Mouse (Mus musculus): ENCODE measurements at regions not wholly inside any gene's neighbourhood (a gene's known extent, or its start where the extent isn't known, plus 50 kb on each side); places are given as distances from the start of the nearest gene placed in this dataset.

DNA sequence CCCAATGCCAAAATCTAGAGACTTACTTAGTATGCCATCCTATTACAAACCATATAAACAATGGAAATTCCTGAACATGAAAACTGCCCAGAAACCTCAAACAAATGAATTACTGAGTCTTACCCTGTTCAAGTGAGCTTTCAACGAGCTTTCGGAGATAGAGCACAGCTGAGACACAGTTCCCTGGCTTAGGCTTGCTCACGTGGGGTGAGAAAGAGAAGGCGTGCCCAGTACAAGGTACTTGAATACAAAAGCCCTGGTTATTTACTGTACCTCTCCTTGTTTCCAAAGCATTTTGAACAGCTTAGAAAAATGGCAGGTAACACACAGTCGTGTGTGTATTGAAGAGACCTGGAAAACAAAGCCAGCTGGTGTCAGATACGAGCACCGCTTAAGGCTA lies 191.8 kb upstream of the Sox9 start:
- no peak for DNase-seq (ENCODE audit: low spot score in 2 of 2)

DNA sequence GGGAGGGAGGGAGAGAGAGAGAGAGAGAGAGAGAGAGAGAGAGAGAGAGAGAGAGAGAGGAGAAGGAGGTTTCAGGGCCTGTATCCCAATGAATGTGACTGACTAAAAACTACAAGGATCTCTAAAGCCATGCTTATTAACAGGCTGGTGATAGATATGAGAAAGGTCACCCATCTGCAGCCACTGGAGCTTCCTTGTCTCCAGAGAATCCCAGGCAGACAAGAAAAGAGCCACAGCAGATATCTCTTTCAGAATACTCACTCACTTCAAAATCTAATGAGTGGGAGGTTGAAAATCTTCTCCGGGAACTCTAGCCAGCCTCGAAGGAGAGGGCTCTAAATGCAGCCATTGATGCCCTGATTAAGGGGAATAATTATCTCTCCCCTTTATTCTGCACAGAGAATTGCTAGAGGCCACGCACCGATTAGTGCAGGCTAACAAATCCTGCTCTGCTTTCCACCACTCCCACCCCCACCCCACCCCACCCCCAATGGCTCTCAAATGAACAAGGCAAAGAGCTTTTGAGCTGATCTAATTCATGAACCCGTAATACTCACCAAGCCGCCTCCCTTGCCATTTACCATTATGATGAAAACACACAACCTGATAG lies 189.5 kb upstream of the Sox9 start:
- DNase-seq (ENCODE audit: low spot score in 2 of 2): no peak

DNA sequence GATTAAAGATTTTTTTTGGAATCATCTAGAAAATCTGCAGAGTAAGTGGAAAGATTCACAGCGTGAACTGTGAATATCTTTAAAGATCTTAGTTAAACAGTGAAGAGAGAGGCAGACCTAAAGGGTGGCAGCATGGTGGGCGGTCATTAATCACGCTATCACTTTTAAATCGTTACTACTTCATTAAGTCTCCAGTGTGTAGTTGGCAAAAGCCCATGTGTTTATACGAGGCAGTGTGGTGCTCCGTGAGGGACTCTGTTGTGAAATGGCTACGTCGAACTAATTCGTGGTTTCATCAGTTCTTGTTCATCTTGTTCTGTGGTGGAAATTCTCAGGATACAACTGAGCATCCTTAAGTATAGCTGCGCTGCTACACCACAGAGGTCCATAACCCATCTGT lies 188.2 kb upstream of the Sox9 start:
- DNase-seq (ENCODE audit: low spot score in 2 of 2): no peak

DNA sequence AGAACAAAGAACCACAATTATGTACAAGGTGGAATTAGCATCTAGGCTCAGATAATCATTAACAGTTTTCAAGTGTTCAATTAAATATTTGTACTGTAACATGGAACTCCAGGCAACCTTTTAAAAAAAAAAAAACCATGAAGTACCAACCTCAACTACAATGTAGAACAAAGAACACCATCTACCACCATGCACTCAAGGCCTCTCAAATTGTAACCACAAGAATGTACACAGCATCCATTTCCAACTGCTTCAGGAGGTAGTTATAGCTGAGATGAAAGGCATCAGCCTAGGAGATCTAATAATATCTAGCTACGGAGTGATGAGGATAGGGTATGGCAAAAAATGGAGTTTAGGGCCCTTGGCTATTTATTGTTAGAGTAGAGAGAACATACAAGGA lies 174.7 kb upstream of the Sox9 start:
- no peak for DNase-seq (ENCODE audit: low spot score in 2 of 2)

DNA sequence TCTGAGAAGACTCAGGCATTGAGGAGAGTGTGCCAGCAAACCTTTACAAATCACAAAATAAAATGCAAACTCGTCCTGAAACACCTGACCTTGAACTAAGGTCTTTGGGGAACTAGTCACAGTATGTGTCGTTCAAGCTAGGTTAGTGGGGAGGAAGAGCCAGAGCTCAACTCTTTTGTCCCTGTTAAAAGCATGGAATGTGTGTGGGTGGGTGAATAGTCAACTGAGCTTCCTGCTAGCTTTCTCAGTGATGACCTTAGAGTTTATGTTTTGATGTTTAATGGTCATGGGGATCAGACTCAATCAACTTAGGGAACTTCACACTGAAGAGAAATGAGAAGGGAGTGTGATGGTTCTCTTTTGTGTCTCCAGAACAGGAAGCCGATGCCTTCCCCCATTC lies 172.7 kb upstream of the Sox9 start:
- DNase-seq (ENCODE audit: low spot score in 2 of 2): no peak

DNA sequence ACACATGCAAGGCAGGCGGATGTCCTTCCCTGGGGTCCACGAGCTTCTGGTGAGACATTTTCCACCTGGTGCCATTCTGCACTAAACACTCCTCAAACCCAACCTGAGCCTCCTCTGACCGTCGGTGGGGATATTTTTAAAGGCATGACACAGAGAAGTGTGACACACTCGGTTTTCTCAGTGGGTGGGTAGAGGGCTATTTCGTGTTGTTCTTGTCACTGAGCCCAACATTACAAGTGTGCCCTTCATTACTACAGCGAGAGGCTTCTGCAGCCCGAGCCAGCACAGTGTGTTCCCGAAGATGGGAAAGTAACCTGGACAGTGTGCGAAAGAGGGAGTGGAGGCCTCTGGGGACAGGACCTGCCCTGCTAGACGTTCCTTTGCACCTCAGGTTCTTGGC lies 171.0 kb upstream of the Sox9 start:
- no peak for DNase-seq (ENCODE audit: low spot score in 2 of 2)

DNA sequence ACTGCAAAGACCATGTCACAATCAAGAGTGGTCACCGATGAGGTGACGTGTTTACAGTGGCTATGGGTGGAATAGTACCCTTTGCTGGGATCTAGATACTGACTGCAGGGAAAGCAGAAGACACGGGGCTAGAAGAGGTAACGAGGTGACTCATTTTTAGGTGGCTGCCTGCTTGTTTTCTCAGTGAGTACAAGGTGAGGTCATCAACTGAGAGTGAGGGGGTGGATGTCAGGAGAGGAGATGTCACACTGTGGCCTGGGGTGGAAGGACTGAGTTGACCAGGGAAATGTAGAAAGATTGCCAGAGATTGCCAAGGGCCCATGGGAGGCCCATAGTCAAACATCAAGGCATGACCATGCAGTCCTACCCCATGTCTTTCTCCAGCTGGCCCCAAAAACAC lies 166.4 kb upstream of the Sox9 start:
- no peak for DNase-seq (ENCODE audit: low spot score in 2 of 2)

DNA sequence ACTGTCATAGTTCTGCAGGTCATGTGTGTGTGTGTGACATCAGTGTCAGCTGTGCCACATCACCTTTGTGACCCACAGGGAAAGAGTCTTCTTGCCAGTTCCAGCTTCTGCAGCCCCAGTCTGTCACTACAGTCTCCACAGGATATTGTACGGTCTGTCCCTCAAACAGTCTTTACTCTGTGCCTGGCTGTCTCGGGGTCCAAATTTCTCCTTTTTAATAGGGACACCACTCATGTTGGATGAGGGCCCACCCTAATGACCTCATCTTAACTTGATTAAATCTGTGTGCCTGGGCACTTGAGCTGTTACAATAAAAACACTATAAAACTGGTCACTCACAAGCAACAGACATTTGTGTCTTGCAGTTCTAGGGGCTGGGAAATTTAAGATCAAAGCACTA lies 165.1 kb upstream of the Sox9 start:
- DNase-seq (ENCODE audit: low spot score in 2 of 2): no peak

DNA sequence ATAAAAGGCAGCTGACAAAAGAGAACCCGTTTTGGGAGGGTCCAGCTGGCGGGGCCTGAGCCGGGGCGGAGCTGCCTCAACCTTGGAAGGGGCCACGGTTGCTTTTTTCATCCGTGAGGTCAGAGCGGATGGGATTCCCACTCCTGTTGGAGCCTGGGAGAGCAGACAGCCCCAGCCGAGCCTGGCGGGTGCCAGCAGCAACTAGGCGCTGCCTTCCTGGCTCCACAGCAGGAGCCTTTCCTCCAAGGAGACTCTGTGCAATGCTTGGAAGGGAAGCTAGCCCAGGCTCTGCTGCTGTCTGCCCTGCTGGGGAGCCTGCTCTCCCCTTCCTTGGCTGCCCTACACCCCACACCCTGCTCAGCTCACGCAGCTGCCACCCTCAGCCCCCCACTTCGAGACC lies 161.1 kb upstream of the Sox9 start:
- DNase-seq (ENCODE audit: low spot score in 2 of 2): peak; percentile 16 to 27

DNA sequence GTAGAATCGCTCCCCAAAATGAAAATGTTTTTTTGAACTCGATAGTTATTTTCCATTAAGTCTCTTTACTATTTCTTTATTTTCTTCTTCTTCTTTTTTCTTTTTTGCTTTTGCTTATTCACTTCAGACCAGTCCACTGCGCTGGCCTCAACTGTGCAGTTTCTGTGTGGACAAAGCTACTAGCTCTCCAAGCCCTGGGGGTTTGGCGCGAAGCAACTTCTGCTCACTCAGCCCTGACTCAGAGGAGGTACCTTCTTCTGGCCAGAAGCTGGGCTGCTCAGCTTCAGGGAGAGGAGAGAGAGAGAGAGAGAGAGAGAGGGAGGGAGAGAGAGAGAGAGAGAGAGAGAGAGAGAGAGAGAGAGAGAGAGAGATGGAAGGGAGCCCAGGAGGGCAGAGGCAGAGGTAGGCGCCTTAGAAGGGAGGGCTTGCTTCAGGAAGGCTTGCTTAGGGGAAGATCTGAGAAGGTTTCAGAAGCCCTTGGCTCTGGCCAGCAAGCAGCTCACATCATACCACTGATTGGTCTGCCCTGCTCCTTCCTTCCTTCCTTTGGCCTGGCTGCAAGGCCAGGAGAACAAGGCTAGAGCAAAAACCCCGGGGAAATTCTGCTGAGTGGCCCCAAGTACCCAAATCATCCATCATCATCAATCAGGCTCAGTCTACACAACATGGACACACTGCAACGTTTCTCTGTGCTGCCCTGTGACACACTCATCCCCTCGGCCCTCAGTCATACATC lies 160.5 kb upstream of the Sox9 start:
- no peak for DNase-seq (ENCODE audit: low spot score in 2 of 2)

DNA sequence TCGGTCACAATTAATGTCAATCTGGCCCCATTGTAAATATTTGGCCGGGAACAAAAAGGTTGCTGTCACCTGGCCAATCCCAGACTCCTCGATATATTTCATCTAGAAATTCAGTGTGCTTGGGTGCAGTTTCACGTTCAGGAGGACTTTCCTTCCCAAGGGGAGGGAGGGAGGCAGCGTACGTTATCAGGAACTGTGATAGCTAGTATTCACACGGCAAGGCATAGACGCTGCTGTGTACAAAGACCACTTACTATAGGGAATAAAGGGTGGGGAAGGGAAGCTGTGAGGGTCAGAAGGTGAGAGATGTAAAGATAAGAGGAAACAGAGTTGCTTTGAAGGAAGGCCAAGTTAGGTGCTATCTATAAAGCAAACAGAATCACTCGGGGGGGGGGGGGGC lies 132.7 kb upstream of the Sox9 start:
- no peak for DNase-seq (ENCODE audit: low spot score in 2 of 2)

DNA sequence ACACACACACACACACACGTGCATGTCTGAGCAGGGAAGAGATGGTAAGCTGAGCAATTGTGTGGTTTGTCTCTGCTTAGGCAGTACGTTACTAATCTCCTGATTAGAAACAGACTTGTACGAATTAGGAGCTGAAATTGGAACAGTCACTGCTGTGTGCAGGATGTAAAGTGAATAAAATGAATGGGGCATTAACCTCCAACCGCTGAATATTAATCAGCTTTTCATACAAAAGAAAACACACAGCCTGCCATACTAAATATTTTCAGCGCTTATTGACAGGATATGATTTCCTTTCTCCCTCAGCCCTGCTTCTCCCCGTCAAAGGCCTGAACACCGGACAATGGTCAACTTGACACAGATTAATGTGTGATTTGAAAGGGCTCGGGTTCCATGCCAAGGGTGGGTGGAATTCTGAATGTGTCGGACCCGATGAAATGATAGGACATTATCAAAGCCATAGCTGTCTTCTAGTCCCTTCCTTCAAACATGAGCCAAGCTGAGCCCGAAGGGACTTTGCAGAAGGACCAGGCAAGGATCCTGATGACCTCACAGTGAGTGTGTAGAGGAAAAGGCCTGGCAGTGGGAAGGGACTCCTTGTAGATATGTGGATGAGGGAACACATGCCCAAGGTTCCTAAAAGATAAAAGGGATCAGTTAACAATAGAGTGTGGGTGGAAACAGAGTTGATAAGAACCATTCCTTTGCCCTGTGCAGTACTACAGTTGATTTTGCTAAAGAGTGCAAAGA lies 124.4 kb upstream of the Sox9 start:
- no peak for DNase-seq (ENCODE audit: low spot score in 2 of 2)

DNA sequence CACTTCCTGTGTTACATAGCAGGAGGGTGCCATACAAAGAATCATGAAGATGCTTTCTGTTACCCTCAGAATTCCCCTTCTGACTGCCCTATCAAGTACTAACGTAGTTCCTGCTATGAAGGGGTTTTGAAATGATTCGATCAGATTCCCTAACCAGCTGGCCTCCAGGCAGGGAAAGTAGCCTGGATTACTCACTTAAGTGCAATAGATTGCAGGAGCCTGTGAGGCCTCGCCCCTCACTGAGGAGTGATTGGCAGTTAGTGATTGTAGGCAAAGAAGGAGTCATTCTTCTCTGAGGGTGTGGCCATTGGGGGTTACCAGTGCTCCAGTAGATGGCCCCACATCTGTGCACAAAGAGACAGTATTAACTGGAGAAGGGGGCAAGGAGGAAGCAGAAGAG lies 122.1 kb upstream of the Sox9 start:
- no peak for DNase-seq (ENCODE audit: low spot score in 2 of 2)

DNA sequence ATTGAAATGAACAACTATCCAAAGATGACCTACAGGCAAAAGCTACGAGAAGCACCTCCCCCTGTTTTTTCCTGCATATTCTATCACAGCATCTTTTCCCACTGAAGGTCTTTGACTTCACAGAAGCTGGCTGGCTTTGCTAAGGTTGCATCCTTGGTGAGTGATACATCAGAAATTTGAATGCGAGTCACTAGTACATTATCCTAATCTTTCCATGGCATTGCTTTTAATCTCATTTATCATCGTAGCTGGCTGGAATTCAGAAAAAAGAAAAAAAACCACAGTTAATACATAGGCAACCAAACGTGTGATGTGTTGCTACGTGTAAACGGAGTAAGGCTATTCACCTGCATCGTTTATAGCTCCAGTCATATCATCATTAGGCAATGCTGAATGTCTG lies 120.6 kb upstream of the Sox9 start:
- DNase-seq (ENCODE audit: low spot score in 2 of 2): no peak

DNA sequence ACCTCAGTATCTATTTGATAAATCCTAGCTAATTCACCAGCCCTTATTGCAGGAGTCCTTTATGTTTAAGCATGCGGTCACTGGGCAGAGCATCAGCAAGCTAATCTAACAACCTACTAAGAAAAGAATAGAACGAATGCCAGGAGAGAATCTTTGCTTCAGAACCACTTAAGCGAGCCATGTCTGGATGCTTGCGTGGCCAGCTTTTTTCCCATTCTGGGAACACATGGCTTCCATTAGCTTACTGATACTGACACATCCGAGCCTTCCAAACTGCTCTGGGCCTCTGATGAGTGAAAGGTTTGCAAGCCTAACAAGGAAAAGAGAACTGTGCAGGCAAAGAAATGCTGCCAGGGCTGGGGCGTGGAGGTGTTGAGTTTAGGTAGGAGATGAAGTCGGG lies 114.7 kb upstream of the Sox9 start:
- DNase-seq (ENCODE audit: low spot score in 2 of 2): no peak

DNA sequence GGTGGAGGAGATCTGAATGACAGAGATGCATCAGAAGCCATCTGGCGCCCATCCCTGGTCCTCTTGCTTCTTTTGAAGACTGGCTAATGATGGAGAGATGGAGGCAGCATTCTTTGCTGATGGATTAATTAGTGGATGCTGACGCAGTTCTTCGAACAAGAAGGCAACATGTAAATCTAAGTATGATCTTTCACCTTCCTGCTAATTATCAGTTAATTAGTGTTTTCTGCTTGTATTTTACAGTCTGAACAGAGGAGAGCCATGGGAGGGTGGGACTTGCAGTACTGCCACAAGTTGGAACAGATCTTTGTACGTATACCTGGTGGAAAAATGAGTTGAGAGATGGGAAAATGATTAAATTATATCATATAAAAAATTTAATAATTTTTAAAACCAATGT lies 109.9 kb upstream of the Sox9 start:
- DNase-seq (ENCODE audit: low spot score in 2 of 2): no peak

DNA sequence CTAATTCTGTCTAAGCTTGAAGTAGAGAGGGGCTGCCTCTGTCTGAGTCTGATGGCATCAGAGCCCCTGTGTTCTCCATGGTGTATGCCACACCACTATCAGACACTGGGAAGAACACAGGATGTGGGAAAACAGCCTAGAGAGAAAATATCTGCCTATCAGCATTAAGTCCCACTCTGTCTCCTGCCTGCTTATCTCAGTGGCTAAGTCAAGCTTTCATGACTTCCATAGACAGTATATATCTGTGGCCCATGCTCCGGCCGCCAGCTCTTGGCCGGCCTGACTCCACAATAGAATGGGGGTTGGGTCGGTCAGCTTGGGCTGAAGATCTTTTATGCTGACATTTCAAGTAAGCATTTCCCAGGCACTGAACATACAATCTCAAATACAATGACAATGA lies 92.0 kb upstream of the Sox9 start:
- no peak for DNase-seq (ENCODE audit: low spot score in 2 of 2)

DNA sequence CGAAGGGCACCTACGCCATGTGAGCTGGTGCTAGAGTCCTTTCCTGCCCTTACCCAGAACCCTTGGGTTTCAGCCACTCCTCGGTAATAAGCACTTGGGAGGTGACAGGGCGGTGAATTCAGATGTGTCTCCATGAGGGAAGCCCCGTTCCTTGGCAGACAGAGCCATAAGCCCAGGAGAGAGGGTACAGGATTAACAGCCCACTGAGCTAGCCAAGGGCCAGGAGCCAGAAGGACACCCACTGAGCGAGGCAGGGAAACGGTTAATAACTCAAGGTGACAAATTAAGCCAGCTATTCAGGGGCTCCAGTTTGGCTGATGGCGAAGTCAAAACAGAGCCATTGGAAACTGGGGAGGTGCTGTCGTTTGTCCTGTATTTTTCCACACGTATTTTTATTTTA lies 75.9 kb upstream of the Sox9 start:
- DNase-seq (ENCODE audit: low spot score in 2 of 2): no peak

DNA sequence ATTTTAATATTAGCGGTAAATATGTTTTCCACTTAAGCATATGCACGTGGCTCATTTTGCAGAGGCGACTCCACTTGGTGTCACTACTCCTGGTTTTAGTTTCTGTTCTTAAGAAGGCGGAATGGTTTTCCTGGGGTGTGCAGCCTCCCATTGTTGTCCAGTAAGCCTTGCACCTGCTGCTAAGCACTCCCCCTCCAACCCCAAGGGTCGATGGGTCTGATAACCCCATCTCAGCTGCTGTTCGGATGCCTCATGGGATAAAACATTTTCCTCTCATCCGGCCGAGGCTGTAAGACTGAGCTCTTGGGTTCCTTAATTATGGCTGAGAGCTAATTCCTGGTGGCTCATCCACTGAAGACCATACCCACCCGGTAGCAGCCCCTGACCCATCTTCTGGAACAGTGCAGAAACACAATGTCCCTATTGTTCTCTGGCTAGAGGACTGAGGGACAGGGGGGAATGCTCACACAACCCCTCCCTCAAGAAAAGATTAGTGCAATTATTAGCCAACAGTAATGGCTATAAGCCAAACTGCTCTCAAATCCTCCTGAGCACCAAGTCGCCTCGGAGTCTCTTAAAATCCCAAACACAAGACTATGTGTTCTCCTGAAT lies 73.8 kb upstream of the Sox9 start:
- no peak for DNase-seq (ENCODE audit: low spot score in 2 of 2)

DNA sequence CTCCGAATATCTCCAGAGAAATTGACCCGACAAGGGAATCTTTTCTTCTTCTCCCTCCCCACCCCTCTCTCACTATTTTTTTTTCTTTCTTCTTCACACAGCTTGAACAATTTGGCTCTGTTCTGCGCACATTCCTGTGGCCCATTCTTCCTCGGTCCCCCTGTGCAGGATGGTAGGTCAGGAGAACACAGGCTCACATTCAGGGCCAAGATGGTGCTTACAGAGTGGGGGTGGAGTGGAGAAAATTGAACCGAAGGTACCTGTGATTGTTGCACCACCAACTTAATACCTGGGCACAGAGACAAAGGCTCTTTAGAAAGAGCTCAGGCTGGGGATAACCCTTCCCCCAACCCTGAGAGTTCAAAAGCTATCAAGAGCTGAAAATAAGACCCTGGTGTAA lies 70.4 kb upstream of the Sox9 start:
- no peak for DNase-seq (ENCODE audit: low spot score in 2 of 2)

DNA sequence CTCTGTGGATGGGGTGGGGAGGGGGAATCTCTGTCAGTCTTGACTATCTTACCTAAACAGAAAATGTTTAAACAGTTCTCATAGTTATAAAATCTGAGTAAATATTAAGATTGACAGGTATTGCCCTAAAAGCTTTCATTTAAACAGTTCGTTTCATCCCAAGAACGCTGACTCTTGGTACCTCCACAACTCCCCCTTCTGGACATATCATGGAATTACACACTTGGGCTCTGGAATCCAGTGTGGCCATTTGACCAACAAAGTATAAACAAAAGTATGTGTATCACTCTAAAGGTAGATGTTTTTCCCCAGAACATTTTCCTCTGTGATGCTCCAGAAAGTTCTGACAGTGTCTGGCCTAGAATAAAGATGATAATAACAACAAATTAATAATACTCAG lies 63.5 kb upstream of the Sox9 start:
- DNase-seq (ENCODE audit: low spot score in 2 of 2): no peak

DNA sequence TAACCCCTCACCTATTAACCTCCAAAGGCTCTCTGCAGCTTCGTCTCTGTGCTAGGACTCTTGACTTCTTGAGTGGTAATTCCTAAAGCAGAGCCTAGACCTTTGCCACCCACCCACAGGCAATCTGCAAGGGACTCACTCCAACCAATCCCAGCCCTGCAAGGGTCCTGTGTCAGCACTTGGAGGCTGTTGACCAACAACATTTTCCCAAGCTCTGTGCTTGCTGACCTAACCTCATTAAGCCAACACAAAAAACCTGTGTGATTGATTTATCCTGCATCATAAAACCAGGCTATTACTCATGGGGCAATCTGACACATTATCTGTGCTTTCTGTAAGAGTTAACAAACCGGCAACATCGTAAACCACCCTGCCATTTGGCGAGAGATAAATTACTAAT lies 61.4 kb upstream of the Sox9 start:
- no peak for DNase-seq (ENCODE audit: low spot score in 2 of 2)

DNA sequence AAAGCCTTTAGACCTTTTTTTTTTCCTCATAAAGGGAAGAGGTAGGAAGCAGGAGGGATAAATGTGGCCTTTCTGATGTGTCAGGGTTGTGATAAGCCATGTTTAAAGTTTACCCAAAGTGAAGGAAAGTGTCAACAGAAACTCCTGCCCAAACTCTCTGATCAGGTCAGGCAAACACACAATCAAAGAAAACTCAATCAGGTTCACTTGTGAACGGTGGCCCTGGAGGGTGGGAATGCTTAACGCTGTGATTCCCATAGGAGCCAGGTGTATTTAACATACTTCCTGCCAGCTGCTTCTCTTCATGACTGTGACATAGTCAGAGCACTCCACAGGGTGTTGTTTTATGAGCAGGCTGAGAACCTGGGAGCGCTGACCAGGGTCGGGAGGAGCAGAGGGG lies 59.1 kb upstream of the Sox9 start:
- no peak for DNase-seq (ENCODE audit: low spot score in 2 of 2)
